Mouse (Mus musculus) ovary, postnatal 10 days (tissue): ENCODE measurements around the gene Serpina3i.

Source experiments
- DNase-seq: peaks from one replicate; pipeline ENCODE4 v3.0.0; 2022; ENCODE audit warnings: low spot score

The Serpina3i gene

DNA sequence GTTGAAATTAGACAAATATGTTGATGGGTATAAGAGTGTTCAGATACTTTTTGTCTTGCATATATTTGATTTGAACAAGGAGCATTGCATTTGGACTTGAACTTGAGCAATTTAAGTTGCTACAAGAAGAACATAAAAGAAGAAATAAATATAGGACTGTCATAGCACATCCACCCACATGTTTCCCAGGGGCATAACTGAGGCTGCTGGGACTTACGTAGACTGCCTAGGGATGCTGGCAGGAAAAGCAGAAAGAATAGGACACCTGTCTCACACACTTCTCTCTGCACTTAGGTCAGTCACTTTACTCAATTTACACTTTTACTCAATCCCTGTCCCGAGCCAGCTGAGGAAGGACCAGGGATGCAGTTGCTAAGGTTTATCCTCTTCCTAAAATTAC is 31.0 kb downstream of the Serpina3i start:
- no peak for DNase-seq

DNA sequence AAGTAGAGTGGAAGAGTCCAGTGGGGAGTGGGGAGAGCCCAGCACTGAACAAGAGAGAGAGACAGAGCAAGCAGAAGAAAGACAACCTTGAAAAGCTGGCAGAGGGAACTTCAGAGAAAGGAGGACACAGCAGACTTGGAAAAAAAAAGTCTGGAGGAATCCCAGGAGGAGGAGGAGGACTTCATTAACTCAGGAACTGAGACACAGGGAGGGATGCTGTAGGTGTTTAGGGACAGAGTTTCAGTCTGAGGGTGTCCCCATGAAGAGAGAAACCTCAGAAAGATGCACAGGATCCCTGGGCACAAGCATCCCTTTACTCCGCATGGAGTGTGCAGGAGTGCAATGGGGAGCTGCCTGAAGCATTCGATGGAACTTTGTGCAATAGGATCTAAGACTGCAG is 35.1 kb downstream of the Serpina3i start:
- DNase-seq = no peak

DNA sequence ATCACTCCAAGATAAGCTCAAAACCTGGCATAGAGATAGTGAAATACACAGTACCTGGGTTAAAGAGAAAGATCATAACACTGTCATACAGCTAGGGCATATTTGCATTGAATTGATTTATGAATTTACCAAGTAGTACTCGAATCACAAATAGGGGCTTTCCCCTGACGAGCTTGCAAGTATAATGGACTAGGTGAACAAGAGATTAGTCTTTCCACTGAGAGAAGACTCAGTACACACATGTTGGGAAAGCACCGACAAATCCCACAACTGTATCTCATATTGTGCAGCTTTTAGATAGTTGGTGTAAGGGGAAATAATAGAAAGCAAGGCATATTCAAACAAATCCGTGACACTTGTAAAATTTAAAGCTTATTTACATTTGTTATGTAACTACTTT is 43.1 kb downstream of the Serpina3i start:
- no peak for DNase-seq

DNA sequence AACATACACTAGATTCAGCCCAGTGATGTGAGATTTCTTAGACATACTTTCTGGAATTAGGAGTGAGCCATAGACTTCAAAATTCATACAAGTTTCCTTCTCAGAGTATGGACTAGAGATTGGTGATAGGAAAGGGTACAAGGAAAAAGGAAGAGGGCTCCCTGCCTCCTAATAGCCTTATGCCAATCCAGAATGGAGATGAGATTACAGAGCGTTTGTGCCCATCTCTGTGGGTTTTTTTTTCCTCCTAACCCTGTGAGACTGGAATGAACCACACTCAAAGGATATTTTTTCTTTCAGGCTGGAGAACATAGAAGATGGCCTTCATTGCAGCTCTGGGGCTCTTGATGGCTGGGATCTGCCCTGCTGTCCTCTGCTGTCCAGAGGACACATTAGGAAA is 51.3 kb downstream of the Serpina3i start, which contains the start of gene Serpina3j:
TSS of gene Serpina3j (plus strand) at position 301 of the 400 bp plus-strand sequence.
- no peak for DNase-seq
